Mouse (Mus musculus): ENCODE data around the gene Tnfaip8l1. TPM values are rescaled to one million over a fixed set of nuclear protein-coding genes. Genes with fewer than 3 reads are reported as not detected.

Gene Tnfaip8l1
- total and polyA plus RNA-seq, 3 experiments = 4.0 to 5.5 TPM; not detected in 1

GRCm38 (mm10) chr17:56137839-56138613 lies 24.3 kb upstream of the Tnfaip8l1 start:
- H3K27ac ChIP-seq (ENCODE audit: control insufficient read depth, low read depth, low read length) = no peak overlapping the region
- H3K9me3 ChIP-seq (replicated peaks; ENCODE audit: insufficient read depth, low read length) = no peaks in the 10 kb centered on the region
- H3K36me3 ChIP-seq (ENCODE audit: control insufficient read depth in 1 of 2, insufficient read depth in 2 of 2, low read length in 2 of 2) = peaks cover 0 to 1% of the 10 kb centered on the region in 2 experiments; a peak in 1 of 4 replicates
- peaks cover 0 to 7% of the 10 kb centered on the region in 2 experiments; a peak in 2 of 4 replicates for H3K4me1 ChIP-seq (ENCODE audit: control insufficient read depth in 1 of 2, insufficient read depth in 2 of 2, low read length in 2 of 2)
- no peak for TF ChIP-seq MAFK (IDR thresholded peaks at IDR 0.05; ENCODE audit: borderline replicate concordance, low read depth, low read length)
- peak; percentile 75 for TF ChIP-seq HCFC1 (IDR thresholded peaks at IDR 0.05; ENCODE audit: low read depth, low read length)
- peaks cover 6% of the 10 kb centered on the region; the same call in 1 of the 2 replicates for H3K79me2 ChIP-seq (ENCODE audit: control insufficient read depth, insufficient read depth, low read length, poor library complexity)
- no peak for DNase-seq (ENCODE audit: low read depth, low spot score)
- no peak overlapping the region for H3K4me3 ChIP-seq (ENCODE audit: control insufficient read depth in 1 of 2, insufficient read depth in 1 of 2, low read depth in 2 of 2, low read length in 2 of 2)
- H3K27me3 ChIP-seq (ENCODE audit: control insufficient read depth in 1 of 2, insufficient read depth in 2 of 2, low read length in 2 of 2) = no peaks in the 10 kb centered on the region
- no peak overlapping the region for H3K9ac ChIP-seq (ENCODE audit: control insufficient read depth, low read depth, low read length, poor library complexity, severe bottlenecking)

GRCm38 (mm10) chr17:56139355-56139754 lies 22.9 kb upstream of the Tnfaip8l1 start:
- H3K4me3 ChIP-seq (ENCODE audit: control insufficient read depth in 1 of 2, insufficient read depth in 1 of 2, low read depth in 2 of 2, low read length in 2 of 2) = peak overlapping the region; percentile 62 to 87
- TF ChIP-seq USF1 (IDR thresholded peaks at IDR 0.05; ENCODE audit: low read depth, low read length) = peak; percentile 96
- no peak for TF ChIP-seq RCOR1 (IDR thresholded peaks at IDR 0.05; ENCODE audit: low read depth, low read length)
- no peak for TF ChIP-seq RAD21 (IDR thresholded peaks at IDR 0.05; ENCODE audit: low read depth, low read length)
- TF ChIP-seq BHLHE40 (IDR thresholded peaks at IDR 0.05; ENCODE audit: borderline replicate concordance, low read depth, low read length) = peak; percentile 81
- no peak for TF ChIP-seq CHD1 (IDR thresholded peaks at IDR 0.05; ENCODE audit: low read depth, low read length)
- peak in 1 of 2 experiments; percentile 77; a peak in 2 of 4 replicates for TF ChIP-seq USF2 (IDR thresholded peaks at IDR 0.05; ENCODE audit: borderline replicate concordance in 1 of 2, insufficient read depth in 1 of 2, low read depth in 1 of 2, low read length in 2 of 2)
- TF ChIP-seq POLR2AphosphoS2 (IDR thresholded peaks at IDR 0.05; ENCODE audit: low read length) = no peak
- TF ChIP-seq POLR2AphosphoS5 (IDR thresholded peaks at IDR 0.05; ENCODE audit: borderline replicate concordance, low read depth, low read length) = no peak
- H3K4me1 ChIP-seq (ENCODE audit: control insufficient read depth in 1 of 2, insufficient read depth in 2 of 2, low read length in 2 of 2) = peaks cover 0 to 5% of the 10 kb centered on the region in 2 experiments; a peak in 2 of 4 replicates
- H3K79me2 ChIP-seq (ENCODE audit: control insufficient read depth, insufficient read depth, low read length, poor library complexity) = peaks cover 6% of the 10 kb centered on the region; the same call in 1 of the 2 replicates
- 0 out of 2 replicates have a peak overlapping the region, but pooled peaks have one; percentile 6 for H3K27ac ChIP-seq (ENCODE audit: control insufficient read depth, low read depth, low read length)
- peak overlapping the region; percentile 67 for H3K9ac ChIP-seq (ENCODE audit: control insufficient read depth, low read depth, low read length, poor library complexity, severe bottlenecking)
- no peaks in the 10 kb centered on the region for H3K9me3 ChIP-seq (replicated peaks; ENCODE audit: insufficient read depth, low read length)
- H3K27me3 ChIP-seq (ENCODE audit: control insufficient read depth in 1 of 2, insufficient read depth in 2 of 2, low read length in 2 of 2) = no peaks in the 10 kb centered on the region
- H3K36me3 ChIP-seq (ENCODE audit: control insufficient read depth in 1 of 2, insufficient read depth in 2 of 2, low read length in 2 of 2) = no peaks in the 10 kb centered on the region
- DNase-seq (ENCODE audit: low read depth, low spot score) = peak; percentile 42
